ENCODE assay signal across 9 mouse cellular contexts in genomic region chr9:109895593-109895992, GRCm38 (mm10). TPM values are rescaled to one million over a fixed set of nuclear protein-coding genes. Genes with fewer than 3 reads are reported as not detected.
A peak's percentile ranks its signal among the peaks of the same experiment; 100 is the strongest.
DNase-seq lines count a peak whose midpoint lies in the region; ATAC-seq lines count a peak whose summit lies in the region.
"Had no signal": no experiment of that assay in that cellular context is flagged by ENCODE, and none has a peak within 500 bp of the region (broad histone marks: within the 10 kb centered on the region; RNA-seq: fewer than 3 reads in every experiment).

No protein-coding gene starts in this region.

- no peak overlapping the region for H3K4me3 ChIP-seq in heart, embryonic 11.5 days (ENCODE audit: low read depth, low read length)
- H3K4me3 ChIP-seq in heart, embryonic 15.5 days: no peak overlapping the region
- H3K4me3 ChIP-seq in liver, embryonic 16.5 days (ENCODE audit: low read depth, low read length): no peak overlapping the region
- no peak overlapping the region for H3K4me3 ChIP-seq in hindbrain, embryonic 11.5 days (ENCODE audit: low read depth, low read length)

- 85% methylated on average over 6 of the region's 6 CpGs for WGBS in heart, embryonic 11.5 days (ENCODE audit: insufficient replicate concordance)
- 81% methylated on average over 6 of the region's 6 CpGs for WGBS in heart, embryonic 15.5 days
- WGBS in liver, embryonic 16.5 days (ENCODE audit: insufficient replicate concordance): 70% methylated on average over 6 of the region's 6 CpGs
- WGBS in hindbrain, embryonic 11.5 days: 79% methylated on average over 6 of the region's 6 CpGs

- no peak overlapping the region for H3K9ac ChIP-seq in heart, embryonic 11.5 days (ENCODE audit: low read depth, low read length)
- no peak overlapping the region for H3K9ac ChIP-seq in heart, embryonic 15.5 days
- H3K9ac ChIP-seq in liver, embryonic 16.5 days (ENCODE audit: low read depth, low read length): no peak overlapping the region
- H3K9ac ChIP-seq in hindbrain, embryonic 11.5 days (ENCODE audit: low read depth, low read length): no peak overlapping the region

- H3K27me3 ChIP-seq in heart, embryonic 11.5 days (ENCODE audit: control insufficient read depth, insufficient read depth, low read length): no peaks in the 10 kb centered on the region
- no peaks in the 10 kb centered on the region for H3K27me3 ChIP-seq in heart, embryonic 15.5 days
- H3K27me3 ChIP-seq in liver, embryonic 16.5 days (ENCODE audit: control insufficient read depth, insufficient read depth, low read depth, low read length): no peaks in the 10 kb centered on the region
- H3K27me3 ChIP-seq in hindbrain, embryonic 11.5 days (ENCODE audit: control insufficient read depth, insufficient read depth, low read length): no peaks in the 10 kb centered on the region

- H3K36me3 ChIP-seq in heart, embryonic 11.5 days (ENCODE audit: control insufficient read depth, insufficient read depth, low read length): peaks cover 30% of the 10 kb centered on the region
- H3K36me3 ChIP-seq in heart, embryonic 15.5 days: peaks cover 33% of the 10 kb centered on the region
- peaks cover 33% of the 10 kb centered on the region for H3K36me3 ChIP-seq in liver, embryonic 16.5 days (ENCODE audit: control insufficient read depth, insufficient read depth)
- H3K36me3 ChIP-seq in hindbrain, embryonic 11.5 days (ENCODE audit: control insufficient read depth, insufficient read depth, low read length): no peaks in the 10 kb centered on the region

- peak; percentile 96 for DNase-seq in heart, adult 11 months
- DNase-seq in kidney, adult 8-10 months: peak; percentile 83 to 92
- DNase-seq in ovary, adult 18-20 months (ENCODE audit: low spot score): no peak
- no peak for DNase-seq in hindbrain, embryonic 11.5 days (ENCODE audit: low spot score)
- DNase-seq in right cerebral cortex, adult 2 months (ENCODE audit: low spot score in 2 of 2): no peak
- DNase-seq: layer of hippocampus, adult 9-11 months had no signal

- no peak overlapping the region for H3K27ac ChIP-seq in heart, embryonic 11.5 days (ENCODE audit: low read depth, low read length)
- H3K27ac ChIP-seq in heart, embryonic 15.5 days: peak overlapping the region; percentile 46; the same call in 1 of the 2 replicates
- peak overlapping the region; percentile 83 for H3K27ac ChIP-seq in liver, embryonic 16.5 days (ENCODE audit: low read length)
- no peak overlapping the region for H3K27ac ChIP-seq in hindbrain, embryonic 11.5 days (ENCODE audit: low read depth, low read length)

- no peak overlapping the region for H3K4me2 ChIP-seq in heart, embryonic 11.5 days
- H3K4me2 ChIP-seq in heart, embryonic 15.5 days: no peak overlapping the region
- peak overlapping the region; percentile 36; the same call in 1 of the 2 replicates for H3K4me2 ChIP-seq in liver, embryonic 16.5 days (ENCODE audit: low read depth, low read length)
- no peak overlapping the region for H3K4me2 ChIP-seq in hindbrain, embryonic 11.5 days (replicated peaks; ENCODE audit: low read depth, low read length)

- H3K4me1 ChIP-seq in heart, embryonic 11.5 days (ENCODE audit: control insufficient read depth, insufficient read depth, low read length): peaks cover 7% of the 10 kb centered on the region; the same call in 1 of the 2 replicates
- H3K4me1 ChIP-seq in heart, embryonic 15.5 days (replicated peaks): peaks cover 21% of the 10 kb centered on the region
- H3K4me1 ChIP-seq in liver, embryonic 16.5 days (ENCODE audit: control insufficient read depth, low read depth, low read length): peaks cover 2% of the 10 kb centered on the region
- no peaks in the 10 kb centered on the region; the same call in 1 of the 2 replicates for H3K4me1 ChIP-seq in hindbrain, embryonic 11.5 days (replicated peaks; ENCODE audit: control insufficient read depth, insufficient read depth, low read length)

- ATAC-seq in heart, embryonic 11.5 days (replicated peaks; ENCODE audit: insufficient number of reproducible peaks, low FRiP score, low TSS enrichment): no peak
- ATAC-seq in heart, embryonic 15.5 days (replicated peaks; ENCODE audit: insufficient number of reproducible peaks, insufficient read depth, low FRiP score, low read depth): no peak
- peak; percentile 57 for ATAC-seq in liver, embryonic 16.5 days (ENCODE audit: low read depth)
- no peak for ATAC-seq in hindbrain, embryonic 11.5 days (ENCODE audit: low FRiP score)

- H3K9me3 ChIP-seq in heart, embryonic 11.5 days (replicated peaks; ENCODE audit: control insufficient read depth, low read length): no peaks in the 10 kb centered on the region
- H3K9me3 ChIP-seq in heart, embryonic 15.5 days (replicated peaks): no peaks in the 10 kb centered on the region
- no peaks in the 10 kb centered on the region for H3K9me3 ChIP-seq in liver, embryonic 16.5 days (replicated peaks; ENCODE audit: control insufficient read depth, low read length)
- no peaks in the 10 kb centered on the region for H3K9me3 ChIP-seq in hindbrain, embryonic 11.5 days (ENCODE audit: control insufficient read depth, low read length)

RNA-seq across cellular contexts. Expression of gene Cdc25a, which starts 20.2 kb away (rescaled TPM):
- polyA plus RNA-seq in heart, embryonic 11.5 days (2014; fragmentation: Nextera tagmentation; extraction: Ambion mirVana): 22.0 and 23.7 TPM in 2 replicates
- 12.0 and 17.9 TPM in 2 replicates for polyA plus RNA-seq in heart, embryonic 15.5 days (2015; fragmentation: Nextera tagmentation; extraction: Ambion mirVana)
- polyA plus RNA-seq in liver, embryonic 16.5 days (2015; fragmentation: Nextera tagmentation; extraction: Ambion mirVana): 9.9 and 10.7 TPM in 2 replicates
- 24.6 and 33.5 TPM in 2 replicates for polyA plus RNA-seq in hindbrain, embryonic 11.5 days (2014; fragmentation: Nextera tagmentation; extraction: Ambion mirVana)

RNA-seq across cellular contexts. Expression of gene Map4, which starts 35.7 kb away (rescaled TPM):
- 64.9 and 93.6 TPM in 2 replicates for polyA plus RNA-seq in heart, embryonic 11.5 days (2014; fragmentation: Nextera tagmentation; extraction: Ambion mirVana)
- 77.6 and 88.1 TPM in 2 replicates for polyA plus RNA-seq in heart, embryonic 15.5 days (2015; fragmentation: Nextera tagmentation; extraction: Ambion mirVana)
- polyA plus RNA-seq in liver, embryonic 16.5 days (2015; fragmentation: Nextera tagmentation; extraction: Ambion mirVana): 13.0 TPM in 2 replicates
- 78.9 and 98.7 TPM in 2 replicates for polyA plus RNA-seq in hindbrain, embryonic 11.5 days (2014; fragmentation: Nextera tagmentation; extraction: Ambion mirVana)

RNA-seq across cellular contexts. Expression of gene Camp, which starts 46.2 kb away (rescaled TPM):
- polyA plus RNA-seq in heart, embryonic 11.5 days (2014; fragmentation: Nextera tagmentation; extraction: Ambion mirVana): 1.1 TPM in 1 of 2 replicates, not detected in the other
- 2.0 and 3.7 TPM in 2 replicates for polyA plus RNA-seq in heart, embryonic 15.5 days (2015; fragmentation: Nextera tagmentation; extraction: Ambion mirVana)
- polyA plus RNA-seq in liver, embryonic 16.5 days (2015; fragmentation: Nextera tagmentation; extraction: Ambion mirVana): 303 and 340 TPM in 2 replicates
- 0.28 and 0.31 TPM in 2 replicates for polyA plus RNA-seq in hindbrain, embryonic 11.5 days (2014; fragmentation: Nextera tagmentation; extraction: Ambion mirVana)

Comparison
In these comparisons a context has a peak if more than half of its experiments do, and no peak if none do; other contexts are left out.
1. H3K27ac ChIP-seq: peak in heart, embryonic 15.5 days (single experiment) and liver, embryonic 16.5 days (single experiment); none in heart, embryonic 11.5 days (single experiment) and hindbrain, embryonic 11.5 days (single experiment).
2. DNase-seq: peak in heart, adult 11 months (single experiment) and kidney, adult 8-10 months (2 of 2); none in ovary, adult 18-20 months (single experiment), hindbrain, embryonic 11.5 days (single experiment) and right cerebral cortex, adult 2 months (0 of 2).
3. RNA of gene Camp, which starts 46.2 kb away (polyA plus RNA-seq): 303 to 340 TPM in liver, embryonic 16.5 days; 2.0 to 3.7 TPM in heart, embryonic 15.5 days, 1.1 TPM in heart, embryonic 11.5 days and 0.28 to 0.31 TPM in hindbrain, embryonic 11.5 days; every median in the first group is over 10 times any median in the second.